Mouse (Mus musculus) spleen, adult 2 months (tissue): ENCODE measurements around the gene Ncor1. TPM values are rescaled to one million over a fixed set of nuclear protein-coding genes. Genes with fewer than 3 reads are reported as not detected.
"Not testable (repeated sequence)": the region's sequence is repeated elsewhere in the genome, so short reads cannot be mapped to it uniquely, and the experiment has no call there.

Experiments
- DNase-seq, 2 experiments: peaks; one replicate each; pipeline versions ENCODE4 v3.0.0 to v3.0.0-alpha.2; 2012 to 2021; ENCODE audit warnings: low spot score in 2 of 2, low read depth in 1 of 2
- H3K27ac ChIP-seq: fragments of 200-500 bp; 2 replicates; pipeline ENCODE4 v1.5.1; 2012; ENCODE audit warnings: low read length, inconsistent platforms; ENCODE audit not compliant: insufficient read depth
- H3K27me3 ChIP-seq: fragments of 200-500 bp; 2 replicates; pipeline ENCODE4 v1.6.1; 2012; ENCODE audit warnings: mild to moderate bottlenecking, moderate library complexity, low read length, inconsistent platforms; ENCODE audit not compliant: control insufficient read depth, insufficient read depth
- H3K36me3 ChIP-seq: fragments of 200-500 bp; 2 replicates; pipeline ENCODE4 v1.6.1; 2012; ENCODE audit warnings: mild to moderate bottlenecking, low read length, inconsistent platforms; ENCODE audit not compliant: control insufficient read depth, insufficient read depth
- H3K4me1 ChIP-seq: fragments of 200-500 bp; 2 replicates; pipeline ENCODE4 v1.6.1; 2011; ENCODE audit warnings: inconsistent platforms; ENCODE audit not compliant: control insufficient read depth, insufficient read depth, insufficient read length
- H3K4me3 ChIP-seq: fragments of 200-500 bp; 2 replicates; pipeline ENCODE4 v1.5.1; 2011; ENCODE audit warnings: mild to moderate bottlenecking, inconsistent platforms; ENCODE audit not compliant: insufficient read depth, insufficient read length; ENCODE audit errors: extremely low read depth
- CTCF ChIP-seq: fragments of 200-500 bp; IDR thresholded peaks from 2 replicates; pipeline ENCODE4 v1.5.1; 2011; ENCODE audit warnings: mild to moderate bottlenecking, inconsistent platforms; ENCODE audit not compliant: insufficient read depth, insufficient read length, insufficient replicate concordance; ENCODE audit errors: extremely low read depth
- POLR2A ChIP-seq: fragments of 200-500 bp; IDR thresholded peaks from 2 replicates; pipeline ENCODE4 v1.6.1; 2011; ENCODE audit warnings: low read depth, low read length, inconsistent platforms
- WGBS: fragments of 180-500 bp; shearing (Covaris S2); methylation state at CpG from one replicate; pipeline ENCODE4 v1.1.7; 2018; 5-methylcytosine and 5-hydroxymethylcytosine counted together
- polyA plus RNA-seq: library from polyadenylated mRNA; depleted of rRNA; stranded (reverse); fragments of >200 nt; gene quantifications from 2 replicates; pipeline ENCODE4 v1.2.3, GENCODE M21; 2012

Gene Ncor1
- polyA plus RNA-seq, 1 experiment: 84.5 TPM

- Histone ChIP-seq H3K36me3 (peaks cover 20% of the 10 kb centered on the region), H3K4me3 (no peak overlapping the region), H3K27ac (no peak overlapping the region), H3K27me3 (no peaks in the 10 kb centered on the region), H3K4me1 (no peaks in the 10 kb centered on the region)
- no peak for DNase-seq
- 100% methylated on average over 1 of the region's 1 CpGs for WGBS
- no peak for TF ChIP-seq POLR2A
- TF ChIP-seq CTCF: no peak
Observed at GRCm38 (mm10) chr11:62409611-62410010, 48.7 kb downstream of the Ncor1 start.

DNA sequence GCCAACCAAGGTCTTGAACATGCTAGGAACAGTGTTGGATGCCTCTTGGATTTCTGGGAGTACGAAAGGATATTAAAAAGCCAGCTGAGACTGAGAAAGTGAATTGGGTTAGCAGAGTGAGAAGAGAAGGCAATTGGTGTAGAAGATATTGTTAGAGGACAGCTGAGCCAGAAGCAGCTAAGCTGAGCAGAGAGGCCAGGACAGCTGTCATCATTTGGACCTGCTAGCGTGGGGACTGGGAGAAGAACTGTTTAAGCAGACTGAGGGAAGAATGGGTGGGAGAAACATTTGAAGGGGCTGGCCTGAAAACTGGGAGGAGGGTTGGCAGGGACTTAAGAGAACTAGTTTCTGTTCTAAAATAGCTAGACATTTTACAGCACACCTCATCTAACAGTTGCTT is 49.5 kb downstream of the Ncor1 start:
- Histone ChIP-seq H3K27me3 (no peaks in the 10 kb centered on the region), H3K27ac (no peak overlapping the region), H3K4me3 (no peak overlapping the region), H3K36me3 (peaks cover 19% of the 10 kb centered on the region), H3K4me1 (no peaks in the 10 kb centered on the region)
- no peak for TF ChIP-seq CTCF
- no peak for TF ChIP-seq POLR2A
- WGBS: 96% methylated on average over 2 of the region's 2 CpGs
- DNase-seq: no peak

- peaks cover 15% of the 10 kb centered on the region for H3K36me3 ChIP-seq
- no peak overlapping the region for H3K27ac ChIP-seq
- H3K27me3 ChIP-seq: no peaks in the 10 kb centered on the region
- no peaks in the 10 kb centered on the region for H3K4me1 ChIP-seq
- TF ChIP-seq CTCF: 0 out of 2 replicates have a peak, but pooled peaks have one; percentile 18
- no peak for TF ChIP-seq POLR2A
- H3K4me3 ChIP-seq: no peak overlapping the region
- peak; percentile 9 to 32 for DNase-seq
- 83% methylated on average over 2 of the region's 2 CpGs for WGBS
Observed at GRCm38 (mm10) chr11:62396405-62396804, 61.9 kb downstream of the Ncor1 start.

DNA sequence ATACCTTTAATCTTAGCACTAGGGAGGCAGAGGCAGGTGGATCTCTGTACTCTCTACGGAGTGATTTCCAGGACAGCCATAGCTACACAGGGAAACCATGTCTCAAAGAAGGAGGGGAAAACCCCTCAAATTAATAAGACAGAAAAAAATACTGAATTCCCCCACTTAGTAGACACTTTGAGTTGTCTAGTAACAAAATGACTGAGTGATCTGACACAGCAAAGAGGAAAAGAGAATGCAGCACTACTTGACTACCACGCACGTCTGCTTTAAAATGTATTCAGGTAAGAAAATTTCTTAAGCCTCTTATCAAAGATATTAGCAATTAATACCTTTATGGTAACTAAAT is 70.0 kb downstream of the Ncor1 start:
- Histone ChIP-seq H3K4me3 (no peak overlapping the region), H3K27me3 (no peaks in the 10 kb centered on the region), H3K4me1 (no peaks in the 10 kb centered on the region), H3K27ac (no peak overlapping the region), H3K36me3 (peaks cover 21% of the 10 kb centered on the region)
- 94% methylated on average over 3 of the region's 3 CpGs for WGBS
- DNase-seq: no peak
- no peak for TF ChIP-seq POLR2A
- no peak for TF ChIP-seq CTCF

- DNase-seq: no peak
- Histone ChIP-seq H3K4me3 (no peak overlapping the region), H3K27me3 (no peaks in the 10 kb centered on the region), H3K4me1 (no peaks in the 10 kb centered on the region), H3K27ac (no peak overlapping the region), H3K36me3 (peaks cover 24% of the 10 kb centered on the region)
- no peak for TF ChIP-seq POLR2A
- TF ChIP-seq CTCF: no peak
- WGBS: 85% methylated on average over 10 of the region's 10 CpGs
Observed at GRCm38 (mm10) chr11:62387608-62388330, 70.6 kb downstream of the Ncor1 start.

GRCm38 (mm10) chr11:62377202-62377851 is 81.0 kb downstream of the Ncor1 start:
- H3K27me3 ChIP-seq, H3K27ac ChIP-seq, H3K4me3 ChIP-seq, H3K4me1 ChIP-seq, DNase-seq: not testable (repeated sequence)
- peaks cover 26% of the 10 kb centered on the region for H3K36me3 ChIP-seq
- 87% methylated on average over 6 of the region's 6 CpGs for WGBS

GRCm38 (mm10) chr11:62371776-62372175 is 86.6 kb downstream of the Ncor1 start:
- Histone ChIP-seq H3K36me3 (peaks cover 25% of the 10 kb centered on the region), H3K27ac (no peak overlapping the region), H3K4me3 (no peak overlapping the region), H3K4me1 (no peaks in the 10 kb centered on the region), H3K27me3 (no peaks in the 10 kb centered on the region)
- WGBS: 92% methylated on average over 2 of the region's 2 CpGs
- no peak for DNase-seq
- TF ChIP-seq CTCF: no peak
- TF ChIP-seq POLR2A: no peak
